Mouse (Mus musculus) kidney, adult 18-20 months (tissue): Measurements from ENCODE around the gene Gm4778.
A peak's percentile ranks its signal among the peaks of the same experiment; 100 is the strongest.
"Not testable (repeated sequence)": the region's sequence is repeated elsewhere in the genome, so short reads cannot be mapped to it uniquely, and the experiment has no call there.

Experiments
- DNase-seq: peaks from one replicate; pipeline ENCODE4 v3.0.0; 2021

Gene Gm4778

GRCm38 (mm10) chr3:94263736-94264135, at the start of gene Gm4778:
Gene Gm4778 (plus strand): TSS chr3:94264036.
- not testable (repeated sequence) for DNase-seq

GRCm38 (mm10) chr3:94260598-94260997, 3.2 kb upstream of the Gm4778 start:
- peak; percentile 5 for DNase-seq

GRCm38 (mm10) chr3:94275991-94276390, 12.2 kb downstream of the Gm4778 start:
- DNase-seq, result peak; percentile 5

- no peak for DNase-seq
These were observed 41.6 kb downstream of the Gm4778 start for GRCm38 (mm10) chr3:94305457-94305856.

GRCm38 (mm10) chr3:94306975-94307374, 43.1 kb downstream of the Gm4778 start:
- DNase-seq, result no peak

- DNase-seq, result peak; percentile 97
These were observed 46.0 kb downstream of the Gm4778 start, which contains the start of gene Them4 for GRCm38 (mm10) chr3:94309633-94310363. Gene Them4 (plus strand): TSS chr3:94310089.

GRCm38 (mm10) chr3:94310491-94310890, 46.7 kb downstream of the Gm4778 start:
- DNase-seq, result no peak

GRCm38 (mm10) chr3:94310911-94311310, 47.1 kb downstream of the Gm4778 start:
- no peak for DNase-seq

- peak; percentile 25 for DNase-seq
These were observed 47.5 kb downstream of the Gm4778 start for GRCm38 (mm10) chr3:94311376-94311775.
